Mouse (Mus musculus): ENCODE measurements around the gene St3gal2. TPM values are rescaled to one million over a fixed set of nuclear protein-coding genes. Genes with fewer than 3 reads are reported as not detected.
"Not testable (repeated sequence)": the region's sequence is repeated elsewhere in the genome, so short reads cannot be mapped to it uniquely, and the experiment has no call there.

Gene St3gal2
- total RNA-seq (2021) = 10 to 100 TPM; 14.2 to 29.5 TPM
- 19.4 and 20.2 TPM in 2 replicates for polyA plus RNA-seq (2012; rRNA removed)
- long read RNA-seq, full-length matches to known transcripts = 18 of 27 reads
- long read RNA-seq, partial matches to known transcripts = 7 of 27 reads
- long read RNA-seq, other reads (novel, unspliced or antisense) = 2 of 27 reads

DNA sequence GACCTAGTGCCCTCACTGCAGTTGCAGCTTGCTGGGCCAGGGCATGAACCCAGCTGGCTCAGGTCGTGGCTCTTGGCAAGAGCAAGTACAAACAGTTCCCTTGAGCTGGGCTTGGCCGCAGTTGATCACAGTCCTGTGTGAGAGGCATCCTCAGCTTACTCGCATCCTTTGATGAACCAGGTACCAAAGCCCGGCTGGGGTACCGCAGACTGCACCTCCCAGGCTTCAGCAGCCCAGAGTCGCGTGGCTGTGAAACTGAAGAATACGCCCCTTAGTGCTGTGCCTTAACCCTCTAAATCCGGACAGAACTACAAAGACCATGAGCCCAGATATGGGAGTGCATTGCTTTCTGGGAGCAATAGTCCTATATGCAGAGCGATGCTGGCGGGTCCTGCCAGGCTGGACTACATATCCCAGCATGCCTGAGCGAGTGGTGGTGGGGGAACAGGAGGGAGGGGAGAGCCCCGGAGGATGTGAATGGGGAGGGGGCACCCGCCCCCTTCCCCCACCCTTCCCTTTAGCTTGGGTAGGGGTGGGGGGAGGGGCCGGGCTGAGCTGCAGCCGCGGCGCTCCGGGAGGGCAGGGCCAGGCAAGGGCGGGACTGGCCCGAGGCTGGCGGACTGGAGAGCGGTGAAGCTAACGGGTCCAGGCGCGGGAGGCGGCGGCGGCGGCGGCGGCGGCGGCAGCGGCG lies at the start of gene St3gal2:
TSS of gene St3gal2 (plus strand) at position 582 of the 691 bp plus-strand sequence.
- DNase-seq = peak; percentile 92

GRCm38 (mm10) chr8:110870501-110870900 lies 49.2 kb upstream of the St3gal2 start:
- DNase-seq = no peak

DNA sequence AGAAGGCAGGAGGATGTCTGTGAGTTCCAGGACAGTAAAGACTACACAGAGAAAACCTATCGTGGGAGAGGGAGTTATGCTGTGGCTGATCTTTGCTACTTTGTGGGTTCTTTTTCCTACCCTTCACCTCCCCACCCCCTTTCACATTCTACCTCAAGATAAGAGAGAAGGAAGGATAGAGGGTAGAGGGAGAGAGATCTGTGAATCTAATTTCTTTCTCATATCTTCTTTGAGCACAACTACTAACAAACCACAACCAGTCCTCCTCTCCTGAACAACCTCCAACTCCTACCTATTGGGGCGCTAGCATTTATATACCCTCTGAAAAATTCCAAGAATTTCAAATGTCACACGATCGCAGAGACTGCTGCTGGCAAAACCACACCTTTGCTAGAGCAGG lies 41.9 kb upstream of the St3gal2 start:
- no peak for DNase-seq

GRCm38 (mm10) chr8:110881741-110882310 lies 37.9 kb upstream of the St3gal2 start:
- DNase-seq = no peak

GRCm38 (mm10) chr8:110883824-110884223 lies 35.9 kb upstream of the St3gal2 start:
- DNase-seq = no peak

- DNase-seq = no peak
These were observed 33.1 kb upstream of the St3gal2 start for GRCm38 (mm10) chr8:110886634-110887033.

- peak; percentile 41 for DNase-seq
These were observed 32.2 kb upstream of the St3gal2 start for GRCm38 (mm10) chr8:110887551-110887950.

DNA sequence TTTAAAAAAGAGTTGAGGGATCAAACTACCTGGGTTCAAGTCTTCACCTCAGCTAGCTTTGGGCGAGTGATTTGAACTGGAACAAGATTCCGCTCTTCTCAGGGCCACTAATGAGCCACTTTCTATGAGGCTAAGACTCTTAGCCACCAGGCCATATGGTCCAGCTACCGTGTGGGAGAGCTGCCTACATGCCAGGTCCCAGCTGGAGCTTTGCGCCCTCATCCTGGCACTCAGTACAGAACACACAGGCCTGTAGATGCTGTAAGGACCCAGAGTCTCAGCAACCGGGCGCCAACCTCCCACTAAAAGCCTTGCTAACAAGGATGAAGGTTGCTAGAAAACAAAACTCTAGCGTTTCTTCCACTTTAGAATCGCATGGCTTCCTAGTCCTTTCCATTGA lies 31.3 kb upstream of the St3gal2 start:
- DNase-seq = no peak

GRCm38 (mm10) chr8:110888860-110889259 lies 30.9 kb upstream of the St3gal2 start:
- DNase-seq = peak; percentile 29

DNA sequence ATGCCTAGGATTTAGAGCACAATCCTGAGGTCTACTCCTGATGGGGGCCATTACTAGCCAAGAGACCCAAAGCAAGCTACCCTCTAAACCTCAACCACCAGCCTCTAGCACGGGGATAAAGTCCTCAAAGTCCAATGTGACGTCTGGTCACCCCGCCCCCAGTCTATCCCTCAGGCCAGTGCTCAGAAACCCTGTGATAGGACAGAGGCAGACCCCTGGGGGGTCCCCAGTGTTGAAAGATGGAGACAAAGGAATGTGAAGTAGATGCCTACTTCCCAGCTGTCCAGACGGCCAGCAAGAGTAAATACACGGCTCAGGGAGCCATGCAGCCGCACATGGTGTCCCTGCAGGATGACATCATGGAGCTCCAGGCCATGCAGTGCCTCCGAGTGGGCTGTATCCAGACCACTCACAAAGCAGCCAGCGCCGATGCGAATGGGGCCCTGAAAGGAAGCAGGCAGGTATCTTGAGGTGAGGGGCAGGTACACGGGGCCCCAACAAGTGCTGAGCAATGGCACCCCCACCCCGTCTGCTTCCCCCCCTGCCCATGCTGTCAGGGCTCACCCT lies 29.7 kb upstream of the St3gal2 start:
- DNase-seq = no peak

DNA sequence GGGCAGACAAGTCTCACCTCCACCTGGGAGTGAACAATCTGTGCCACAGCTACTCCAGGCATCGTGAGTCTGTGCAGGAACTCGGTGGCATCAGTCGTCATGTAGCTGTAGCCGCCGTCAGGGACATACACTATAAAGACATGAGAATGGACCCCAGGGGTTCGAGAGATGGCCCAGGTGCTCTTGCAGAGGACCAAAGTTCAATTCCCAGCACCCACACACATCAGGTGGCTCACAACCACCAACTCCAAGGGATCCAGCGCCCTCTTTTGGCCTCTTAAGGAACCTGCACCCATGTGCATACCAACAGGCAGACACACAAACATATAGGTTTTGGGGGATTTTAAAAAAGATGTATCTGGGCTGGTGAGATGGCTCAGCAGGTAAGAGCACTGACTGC lies 27.7 kb upstream of the St3gal2 start:
- no peak for DNase-seq

DNA sequence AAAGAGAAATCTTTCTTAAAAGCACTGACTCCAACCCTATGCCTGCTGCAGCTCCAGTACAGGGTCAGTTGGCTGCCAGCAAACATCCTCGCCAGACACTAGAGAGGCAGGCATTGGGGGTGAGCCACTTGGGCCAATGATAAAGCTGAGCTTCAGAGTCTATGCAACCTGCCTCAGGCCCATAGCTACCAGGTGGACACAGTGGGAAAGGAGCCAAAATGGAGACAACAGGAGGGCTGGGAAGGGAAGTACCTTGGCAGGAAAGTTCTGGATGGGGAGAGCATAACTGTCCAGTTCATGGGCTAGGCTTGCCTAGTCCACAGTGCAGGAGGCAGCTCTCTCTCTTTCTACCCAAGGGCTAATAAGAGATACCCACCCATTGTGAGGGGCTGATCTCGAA lies 26.8 kb upstream of the St3gal2 start:
- DNase-seq = no peak

DNA sequence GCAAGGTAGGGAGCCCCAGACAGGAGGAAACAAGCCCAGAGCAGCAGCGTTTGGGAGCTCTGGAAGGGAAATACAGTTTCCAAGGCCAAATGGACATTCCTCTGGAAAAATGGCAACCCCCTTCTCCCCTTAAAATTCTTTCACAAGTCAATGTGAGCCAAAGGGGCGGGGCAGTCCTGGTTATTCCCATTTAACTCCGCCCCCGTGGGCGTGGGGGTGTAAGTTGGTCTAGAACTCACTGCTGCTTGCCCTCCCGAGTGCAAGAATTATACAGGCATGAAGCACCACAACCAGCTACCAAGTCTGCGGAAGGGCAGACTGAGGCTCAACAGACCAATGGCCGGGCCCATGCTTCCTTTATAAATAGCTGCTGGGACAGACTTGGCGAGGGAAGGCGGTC lies 24.9 kb upstream of the St3gal2 start:
- DNase-seq = no peak

DNA sequence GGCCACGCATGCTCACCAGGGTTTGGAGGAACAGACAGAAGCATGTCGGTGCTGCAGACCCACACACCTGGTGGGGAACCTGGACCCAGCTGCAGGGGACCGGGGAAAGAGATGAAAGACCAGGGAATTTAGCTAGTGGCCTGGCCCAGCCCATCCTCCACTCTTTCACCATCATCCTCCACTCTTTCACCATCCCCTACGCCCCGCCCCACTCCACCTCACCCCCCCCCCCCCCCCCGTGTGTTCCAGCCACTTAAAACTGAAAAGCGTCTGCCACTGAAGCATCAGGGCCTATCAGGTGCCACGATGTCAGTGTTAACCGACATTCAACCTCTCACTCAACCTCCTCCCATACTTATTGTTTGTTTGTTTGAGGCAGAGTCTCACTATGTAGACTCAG lies 24.5 kb upstream of the St3gal2 start:
- DNase-seq = no peak

DNA sequence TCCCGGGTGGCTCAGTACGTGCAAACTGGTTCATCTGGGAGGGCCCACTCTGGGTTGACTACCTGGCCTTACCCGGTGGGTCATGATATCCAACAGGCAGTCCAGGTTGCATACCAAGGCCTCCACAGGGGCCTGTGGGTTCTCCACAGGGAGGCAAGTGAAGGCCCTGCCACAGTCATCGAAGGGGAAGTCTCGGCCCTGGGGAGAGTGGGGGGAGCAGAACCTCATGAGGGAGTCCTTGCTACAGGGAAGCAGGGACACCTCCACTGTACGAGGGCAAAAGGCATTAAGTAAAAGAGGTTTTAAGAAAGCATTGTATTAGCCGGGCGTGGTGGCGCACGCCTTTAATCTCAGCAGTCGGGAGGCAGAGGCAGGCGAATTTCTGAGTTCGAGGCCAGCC lies 23.9 kb upstream of the St3gal2 start:
- DNase-seq = no peak

- DNase-seq = no peak
These were observed 22.2 kb upstream of the St3gal2 start for GRCm38 (mm10) chr8:110897495-110897894.

DNA sequence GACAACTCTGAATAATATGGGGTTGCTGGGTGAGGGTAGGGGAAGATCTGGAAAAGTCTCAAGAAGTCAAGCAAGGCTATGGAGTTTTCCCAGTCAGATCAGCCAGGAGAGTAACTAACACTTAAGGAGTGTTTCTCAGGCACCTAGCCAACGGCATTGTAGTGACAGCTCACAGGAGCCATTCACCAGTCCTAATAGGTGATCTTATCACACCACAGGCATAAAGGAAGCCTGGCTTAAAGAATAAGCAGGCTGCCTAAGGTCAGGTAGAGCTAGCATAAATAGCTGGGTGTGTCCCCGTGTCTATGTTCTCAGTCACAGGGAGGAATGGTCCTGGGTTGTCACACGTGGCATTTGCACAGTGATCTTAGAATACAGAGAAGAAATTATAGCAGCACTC lies 18.7 kb upstream of the St3gal2 start:
- DNase-seq = no peak

DNA sequence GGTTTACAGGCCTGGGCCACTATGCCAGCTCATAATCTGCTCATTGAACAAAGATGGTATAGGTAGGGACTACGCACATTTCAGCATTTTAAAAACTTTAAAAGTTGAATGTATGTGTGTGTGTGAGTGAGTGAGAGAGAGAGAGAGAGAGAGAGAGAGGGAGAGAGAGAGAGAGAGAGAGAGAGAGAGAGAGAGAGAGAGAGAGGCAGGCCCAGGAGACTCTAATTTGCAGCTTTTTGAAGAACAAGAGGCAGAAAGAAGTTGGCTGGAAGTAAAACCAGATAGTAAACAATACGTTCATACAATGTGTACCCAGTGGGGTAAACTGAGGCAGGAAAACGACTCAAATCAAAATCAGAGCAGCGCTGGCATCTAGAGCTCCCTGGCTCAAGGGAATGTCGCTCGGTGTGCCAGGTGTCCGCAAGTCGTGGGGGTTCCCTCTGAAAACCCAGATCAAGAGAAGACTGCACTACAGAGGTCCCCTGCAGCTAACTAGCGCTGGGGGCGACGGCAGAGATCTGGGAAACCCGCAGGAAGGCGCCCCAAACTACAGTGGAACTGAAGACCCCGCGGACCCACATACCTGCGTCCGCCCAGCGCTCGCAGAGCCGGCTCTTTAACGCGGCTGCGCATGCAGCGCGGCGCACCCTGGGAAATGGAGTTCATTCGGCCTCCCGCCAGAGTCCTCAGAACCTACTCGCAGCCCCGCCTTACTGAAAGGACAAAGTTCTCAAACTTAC lies 17.7 kb upstream of the St3gal2 start, which contains the start of gene Fuk:
TSS of gene Fuk (minus strand) at position 650 of the 740 bp plus-strand sequence.
- DNase-seq = peak; percentile 88

- no peak for DNase-seq
These were observed 17.1 kb upstream of the St3gal2 start for GRCm38 (mm10) chr8:110902579-110902965.

GRCm38 (mm10) chr8:110905404-110905803 lies 14.3 kb upstream of the St3gal2 start:
- DNase-seq = no peak

- DNase-seq = no peak
These were observed 13.0 kb upstream of the St3gal2 start for GRCm38 (mm10) chr8:110906682-110907081.

DNA sequence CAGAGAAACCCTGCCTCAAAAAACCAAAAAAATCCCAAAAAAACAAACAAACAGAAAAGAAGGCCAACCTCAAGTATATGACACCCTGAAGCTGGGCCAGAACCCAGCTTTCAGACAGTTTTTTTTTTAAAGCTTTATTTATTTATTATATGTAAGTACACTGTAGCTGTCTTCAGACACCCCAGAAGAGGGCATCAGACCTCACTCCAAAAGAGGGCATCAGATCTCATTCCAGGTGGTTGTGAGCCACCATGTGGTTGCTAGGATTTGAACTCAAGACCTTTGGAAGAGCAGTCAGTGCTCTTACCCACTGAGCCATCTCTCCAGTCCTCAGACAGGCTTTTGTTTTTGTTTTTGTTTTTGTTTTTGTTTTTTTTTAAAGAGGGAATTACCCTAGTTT lies 9.9 kb upstream of the St3gal2 start:
- DNase-seq = not testable (repeated sequence)
